Mouse (Mus musculus): ENCODE data around the gene Six2. TPM values are rescaled to one million over a fixed set of nuclear protein-coding genes. Genes with fewer than 3 reads are reported as not detected.
A peak's percentile ranks its signal among the peaks of the same experiment; 100 is the strongest.

The Six2 gene
- polyA plus RNA-seq (2015; fragmentation: Nextera tagmentation; extraction: Ambion mirVana): 1.0 and 1.1 TPM in 2 replicates

DNA sequence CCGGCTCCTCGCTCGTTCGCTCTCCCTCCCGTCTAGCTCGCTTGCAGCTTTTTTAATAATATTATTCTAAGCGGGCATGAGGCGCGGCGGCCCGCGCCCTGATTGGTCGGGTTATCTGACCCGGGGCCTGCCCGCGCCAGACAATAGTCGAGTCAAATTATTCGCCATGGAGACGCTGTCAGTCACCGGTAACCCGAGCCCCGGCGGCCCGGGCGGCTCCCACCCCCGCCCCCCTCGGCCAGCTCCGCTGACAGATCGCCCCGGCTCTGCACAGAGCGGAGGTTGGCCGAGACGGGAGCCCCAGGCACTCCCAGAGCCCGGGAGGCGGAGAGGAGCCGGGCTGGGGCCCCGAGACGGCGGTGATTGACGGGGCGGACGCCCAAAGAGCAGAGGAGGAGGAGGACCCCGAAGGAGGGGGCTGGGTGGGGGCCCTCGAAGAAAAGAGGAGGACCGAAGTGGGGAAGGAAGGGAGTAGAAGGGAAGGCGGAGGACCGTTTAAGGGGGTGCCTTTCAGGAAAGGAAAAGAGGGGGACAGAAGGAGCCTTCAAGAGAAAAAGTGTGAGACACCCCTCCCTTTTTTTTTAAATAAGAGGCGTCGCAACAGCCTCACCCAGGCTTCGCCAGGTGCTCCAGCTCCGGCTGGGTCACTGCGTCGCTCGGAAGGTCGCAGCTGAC is at the start of gene Six2:
Six2 (minus strand) TSS at position 39 of the 675 bp plus-strand sequence.
- peak; percentile 84 for ATAC-seq (ENCODE audit: low FRiP score)
- Histone ChIP-seq H3K9ac (peak within 1 kb of the TSS; percentile 49), H3K27ac (0 out of 2 replicates have a peak within 1 kb of the TSS, but pooled peaks have one; percentile 30), H3K4me1 (replicated peaks) (peaks cover 19% of the 10 kb centered on the region), H3K9me3 (no peaks in the 10 kb centered on the region), H3K27me3 (peaks cover 99% of the 10 kb centered on the region), H3K36me3 (no peaks in the 10 kb centered on the region), H3K4me3 (peak within 1 kb of the TSS; percentile 37), H3K4me2 (peak within 1 kb of the TSS; percentile 52)
- WGBS: under 1% methylated on average over 55 of the region's 55 CpGs

- 49% methylated on average over 19 of the region's 19 CpGs for WGBS
- no peak for ATAC-seq (ENCODE audit: low FRiP score)
- H3K9ac ChIP-seq: no peak overlapping the region
- no peaks in the 10 kb centered on the region for H3K4me1 ChIP-seq (replicated peaks)
- H3K27ac ChIP-seq: no peak overlapping the region
- no peak overlapping the region for H3K4me2 ChIP-seq
- peaks cover 15% of the 10 kb centered on the region for H3K27me3 ChIP-seq
- H3K4me3 ChIP-seq: no peak overlapping the region
- H3K36me3 ChIP-seq: no peaks in the 10 kb centered on the region
- H3K9me3 ChIP-seq: no peaks in the 10 kb centered on the region
Measured at GRCm38 (mm10) chr17:85737090-85737780, 49.2 kb upstream of the Six2 start.

DNA sequence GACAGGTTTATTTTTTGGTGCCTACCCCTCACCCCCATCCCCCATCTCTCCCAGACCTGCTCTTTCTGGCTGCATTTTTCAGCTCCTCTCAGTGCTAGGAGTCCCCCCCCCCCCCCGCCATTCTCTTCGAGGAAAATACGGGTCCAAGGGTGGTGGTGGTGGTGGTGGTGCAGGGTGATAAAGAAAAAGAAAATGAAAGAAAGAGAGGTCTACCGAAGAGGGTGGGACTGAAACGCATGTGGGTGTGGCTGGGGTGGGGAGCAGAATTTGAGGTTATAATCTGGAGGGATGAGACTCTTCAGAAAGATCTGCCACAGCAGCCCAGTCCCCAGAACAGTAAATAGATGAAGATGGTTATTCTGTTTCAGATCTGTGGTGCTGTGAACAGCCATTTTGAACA is 43.3 kb upstream of the Six2 start:
- Histone ChIP-seq H3K27me3 (peaks cover 4% of the 10 kb centered on the region; the same call in 1 of the 2 replicates), H3K27ac (no peak overlapping the region), H3K36me3 (no peaks in the 10 kb centered on the region), H3K9me3 (no peaks in the 10 kb centered on the region), H3K4me3 (no peak overlapping the region), H3K4me2 (no peak overlapping the region), H3K9ac (no peak overlapping the region), H3K4me1 (replicated peaks) (no peaks in the 10 kb centered on the region)
- no peak for ATAC-seq (ENCODE audit: low FRiP score)
- WGBS: 73% methylated on average over 5 of the region's 5 CpGs

GRCm38 (mm10) chr17:85730231-85731015 is 42.3 kb upstream of the Six2 start:
- Histone ChIP-seq H3K36me3 (no peaks in the 10 kb centered on the region), H3K4me3 (no peak overlapping the region), H3K9ac (no peak overlapping the region), H3K4me1 (replicated peaks) (no peaks in the 10 kb centered on the region), H3K9me3 (no peaks in the 10 kb centered on the region), H3K27ac (no peak overlapping the region), H3K4me2 (no peak overlapping the region), H3K27me3 (0 out of 2 replicates have a peak, but pooled peaks cover 4% of the 10 kb centered on the region)
- 88% methylated on average over 12 of the region's 12 CpGs for WGBS
- no peak for ATAC-seq (ENCODE audit: low FRiP score)

GRCm38 (mm10) chr17:85728071-85728718 is 40.1 kb upstream of the Six2 start:
- H3K4me3 ChIP-seq: no peak overlapping the region
- H3K4me2 ChIP-seq: no peak overlapping the region
- no peak for ATAC-seq (ENCODE audit: low FRiP score)
- H3K27ac ChIP-seq: no peak overlapping the region
- no peaks in the 10 kb centered on the region for H3K36me3 ChIP-seq
- WGBS: 95% methylated on average over 5 of the region's 5 CpGs
- H3K9ac ChIP-seq: no peak overlapping the region
- no peaks in the 10 kb centered on the region for H3K9me3 ChIP-seq
- no peaks in the 10 kb centered on the region for H3K4me1 ChIP-seq (replicated peaks)
- 0 out of 2 replicates have a peak, but pooled peaks cover 4% of the 10 kb centered on the region for H3K27me3 ChIP-seq

GRCm38 (mm10) chr17:85725988-85726387 is 37.9 kb upstream of the Six2 start:
- H3K36me3 ChIP-seq: no peaks in the 10 kb centered on the region
- no peak overlapping the region for H3K9ac ChIP-seq
- no peak overlapping the region for H3K4me2 ChIP-seq
- no peaks in the 10 kb centered on the region for H3K9me3 ChIP-seq
- no peaks in the 10 kb centered on the region for H3K4me1 ChIP-seq (replicated peaks)
- ATAC-seq (ENCODE audit: low FRiP score): no peak
- 0 out of 2 replicates have a peak, but pooled peaks cover 4% of the 10 kb centered on the region for H3K27me3 ChIP-seq
- 93% methylated on average over 9 of the region's 9 CpGs for WGBS
- H3K27ac ChIP-seq: no peak overlapping the region
- no peak overlapping the region for H3K4me3 ChIP-seq

GRCm38 (mm10) chr17:85723166-85723565 is 35.1 kb upstream of the Six2 start:
- H3K4me1 ChIP-seq (replicated peaks): no peaks in the 10 kb centered on the region
- no peaks in the 10 kb centered on the region for H3K36me3 ChIP-seq
- H3K9ac ChIP-seq: no peak overlapping the region
- H3K9me3 ChIP-seq: no peaks in the 10 kb centered on the region
- no peak for ATAC-seq (ENCODE audit: low FRiP score)
- no peak overlapping the region for H3K27ac ChIP-seq
- no peak overlapping the region for H3K4me3 ChIP-seq
- peaks cover 9% of the 10 kb centered on the region; the same call in 1 of the 2 replicates for H3K27me3 ChIP-seq
- H3K4me2 ChIP-seq: no peak overlapping the region
- 87% methylated on average over 5 of the region's 5 CpGs for WGBS

DNA sequence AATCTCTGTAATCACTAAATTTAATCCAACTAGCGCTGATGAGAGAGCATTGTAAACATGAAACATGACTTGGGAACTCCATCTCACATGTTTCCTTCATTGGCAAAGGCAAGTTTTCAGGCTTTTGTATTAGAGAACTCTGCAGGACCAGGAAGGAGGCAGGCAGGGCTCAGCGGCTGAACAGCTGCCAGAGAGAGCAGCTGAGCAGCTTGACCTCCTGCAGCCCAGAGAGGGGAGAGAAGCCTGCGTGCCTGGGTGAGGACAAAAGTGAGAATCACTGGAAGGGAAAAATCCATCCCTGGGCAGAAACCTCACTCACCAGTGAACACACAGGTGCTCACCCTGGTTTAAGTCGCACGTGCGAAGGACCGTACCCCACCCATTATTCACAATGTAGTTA is 29.2 kb upstream of the Six2 start:
- Histone ChIP-seq H3K27me3 (peaks cover 25% of the 10 kb centered on the region), H3K4me2 (no peak overlapping the region), H3K27ac (no peak overlapping the region), H3K4me3 (no peak overlapping the region), H3K9ac (no peak overlapping the region), H3K36me3 (no peaks in the 10 kb centered on the region), H3K9me3 (no peaks in the 10 kb centered on the region), H3K4me1 (replicated peaks) (no peaks in the 10 kb centered on the region)
- ATAC-seq (ENCODE audit: low FRiP score): no peak
- WGBS: 60% methylated on average over 7 of the region's 7 CpGs

GRCm38 (mm10) chr17:85715784-85716183 is 27.7 kb upstream of the Six2 start:
- ATAC-seq (ENCODE audit: low FRiP score): no peak
- 62% methylated on average over 11 of the region's 11 CpGs for WGBS
- H3K9me3 ChIP-seq: no peaks in the 10 kb centered on the region
- H3K4me1 ChIP-seq (replicated peaks): no peaks in the 10 kb centered on the region
- H3K9ac ChIP-seq: no peak overlapping the region
- no peak overlapping the region for H3K4me2 ChIP-seq
- no peak overlapping the region for H3K27ac ChIP-seq
- H3K36me3 ChIP-seq: no peaks in the 10 kb centered on the region
- peaks cover 27% of the 10 kb centered on the region for H3K27me3 ChIP-seq
- no peak overlapping the region for H3K4me3 ChIP-seq

DNA sequence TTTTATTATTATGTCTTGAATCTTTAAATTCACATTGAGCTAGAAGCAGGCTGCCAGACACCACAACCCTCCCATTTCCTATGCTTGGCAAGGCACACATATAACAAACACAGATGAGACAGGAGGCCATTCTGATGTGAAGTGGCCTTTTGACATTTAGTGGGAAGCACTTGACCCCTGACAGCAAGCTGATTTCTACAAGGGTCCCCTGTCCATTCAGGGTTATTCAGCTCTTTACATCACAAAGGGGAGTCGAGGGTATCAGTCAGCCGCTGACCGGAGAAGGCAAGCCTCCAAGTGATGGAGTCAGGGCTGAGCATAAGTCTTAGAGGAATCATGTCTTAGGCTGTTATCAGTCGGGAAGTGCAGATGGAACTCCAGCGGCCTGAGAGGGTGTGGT is 26.3 kb upstream of the Six2 start:
- H3K9ac ChIP-seq: no peak overlapping the region
- H3K36me3 ChIP-seq: no peaks in the 10 kb centered on the region
- no peak overlapping the region for H3K4me3 ChIP-seq
- no peak overlapping the region for H3K27ac ChIP-seq
- WGBS: 26% methylated on average over 5 of the region's 5 CpGs
- no peaks in the 10 kb centered on the region for H3K4me1 ChIP-seq (replicated peaks)
- ATAC-seq (ENCODE audit: low FRiP score): no peak
- no peak overlapping the region for H3K4me2 ChIP-seq
- 0 out of 2 replicates have a peak, but pooled peaks cover 6% of the 10 kb centered on the region for H3K9me3 ChIP-seq
- H3K27me3 ChIP-seq: peaks cover 27% of the 10 kb centered on the region

DNA sequence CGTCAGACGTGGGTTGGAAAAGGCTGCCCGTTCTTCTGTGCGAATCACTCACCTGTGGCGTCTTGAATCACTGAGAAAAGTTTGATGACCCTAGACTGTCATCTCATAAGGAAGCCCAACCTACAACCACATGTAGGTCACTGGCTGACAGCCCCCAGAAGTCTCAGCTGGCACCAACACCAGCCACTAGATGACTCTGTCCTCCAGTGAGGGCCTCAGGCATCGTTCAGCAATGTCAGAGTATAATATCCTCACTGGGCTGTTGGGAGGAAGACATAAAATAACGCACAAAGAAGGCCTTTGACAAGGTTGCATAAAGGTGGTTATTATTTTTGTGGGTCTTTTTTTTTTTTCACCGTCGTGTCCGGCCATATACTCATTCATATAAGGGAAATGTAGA is 24.8 kb upstream of the Six2 start:
- Histone ChIP-seq H3K9ac (no peak overlapping the region), H3K36me3 (no peaks in the 10 kb centered on the region), H3K4me1 (replicated peaks) (no peaks in the 10 kb centered on the region), H3K4me3 (no peak overlapping the region), H3K27ac (no peak overlapping the region), H3K9me3 (0 out of 2 replicates have a peak, but pooled peaks cover 6% of the 10 kb centered on the region), H3K27me3 (peaks cover 29% of the 10 kb centered on the region), H3K4me2 (no peak overlapping the region)
- ATAC-seq (ENCODE audit: low FRiP score): no peak
- WGBS: 89% methylated on average over 10 of the region's 10 CpGs
